Mouse (Mus musculus) testis, adult 10 weeks (tissue): ENCODE results near the gene Praf2. TPM values are rescaled to one million over a fixed set of nuclear protein-coding genes. Genes with fewer than 3 reads are reported as not detected.

Experiments
- polyA plus RNA-seq: library from polyadenylated mRNA; stranded (reverse); fragments of 350-450 nt; fragmentation: Illumina TruSeq; extraction: RNeasy Lipid Tissue Mini Kit (QIAGEN cat#74804); gene quantifications from one replicate; pipeline ENCODE4 v1.2.3, GENCODE M21; 2014; ENCODE audit warnings: low read depth, low replicate concordance

The Praf2 gene
- 0.57 TPM for polyA plus RNA-seq

DNA sequence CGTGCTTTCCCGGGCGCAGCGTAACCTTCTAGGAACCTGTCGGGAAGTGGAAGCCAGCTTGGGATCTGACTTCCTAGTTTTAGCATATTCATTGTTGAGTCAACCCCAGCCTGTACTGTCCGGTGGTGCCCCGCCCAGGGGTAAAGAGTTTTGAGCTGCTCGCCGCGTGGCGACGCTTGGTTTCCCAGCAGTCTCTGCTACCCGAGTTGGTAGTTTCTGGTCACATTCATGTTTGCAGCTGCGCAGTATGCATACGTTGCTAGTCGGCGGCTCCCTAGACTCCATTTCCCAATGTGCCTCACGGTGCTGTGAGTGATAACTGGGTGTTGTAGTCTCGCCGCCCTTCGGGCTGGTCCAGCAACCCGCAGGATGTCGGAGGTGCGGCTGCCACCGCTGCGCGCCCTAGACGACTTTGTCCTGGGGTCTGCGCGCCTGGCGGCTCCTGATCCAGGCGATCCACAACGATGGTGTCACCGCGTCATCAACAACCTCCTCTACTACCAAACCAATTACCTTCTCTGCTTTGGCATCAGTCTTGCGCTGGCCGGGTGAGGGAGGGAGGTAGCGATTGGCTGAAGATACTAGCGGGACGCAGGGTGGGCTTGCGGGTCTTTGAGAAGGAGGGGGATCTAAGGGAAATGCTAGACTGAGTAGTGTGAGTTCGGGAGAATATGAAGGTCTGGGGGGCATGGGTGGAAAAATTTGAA lies at the start of gene Praf2:
Praf2 (plus strand) TSS at position 225 of the 707 bp plus-strand sequence.

GRCm38 (mm10) chrX:7680864-7681263 lies 47.4 kb upstream of the Praf2 start, which contains the start of gene Magix:
Magix (minus strand) TSS chrX:7681251.

GRCm38 (mm10) chrX:7696954-7697381 lies 31.3 kb upstream of the Praf2 start, which contains the start of gene Gpkow:
Gpkow (plus strand) TSS chrX:7697131.

DNA sequence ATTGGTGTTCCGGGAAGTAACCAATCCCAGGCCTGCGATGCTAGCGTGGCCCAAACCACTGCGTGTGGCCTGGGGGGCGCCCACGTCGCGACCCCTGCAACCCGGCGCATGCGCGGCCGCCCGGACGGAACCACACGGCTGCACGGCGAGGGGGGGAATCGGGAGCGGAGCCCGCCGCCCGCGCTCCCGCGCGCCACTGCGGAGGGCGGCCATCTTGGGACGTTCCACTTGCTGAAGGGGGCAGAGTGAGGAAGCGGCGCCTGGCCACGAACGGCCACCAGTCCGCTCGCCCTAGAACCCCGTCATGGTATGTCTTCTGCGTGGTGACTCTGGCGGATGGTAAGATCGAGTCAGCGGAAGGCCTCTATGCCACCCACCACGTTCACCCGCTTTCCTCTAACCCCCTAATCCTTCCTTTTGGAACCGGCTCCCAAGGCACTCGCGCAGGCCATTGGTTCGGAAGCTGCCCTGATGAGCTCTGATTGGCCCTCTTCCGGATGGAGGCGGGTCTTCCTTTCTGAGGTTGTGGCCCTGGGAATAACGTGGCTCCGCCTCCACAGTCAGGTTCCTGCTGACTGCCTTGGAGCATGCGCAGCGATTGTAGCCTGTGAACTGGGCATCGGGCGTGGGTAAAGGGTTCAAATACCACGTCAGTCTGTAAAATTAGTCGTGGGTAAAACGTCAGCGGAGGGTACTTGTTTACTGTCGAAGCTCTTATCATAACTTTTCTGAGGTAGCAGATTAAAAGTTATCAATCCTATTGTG lies 13.9 kb upstream of the Praf2 start, which contains the start of gene Wdr45:
Wdr45 (plus strand) TSS at position 199 of the 765 bp plus-strand sequence.

GRCm38 (mm10) chrX:7721514-7722281 lies 6.5 kb upstream of the Praf2 start, which contains the start of gene Gm45208:
Gm45208 (plus strand) TSS chrX:7722245.

DNA sequence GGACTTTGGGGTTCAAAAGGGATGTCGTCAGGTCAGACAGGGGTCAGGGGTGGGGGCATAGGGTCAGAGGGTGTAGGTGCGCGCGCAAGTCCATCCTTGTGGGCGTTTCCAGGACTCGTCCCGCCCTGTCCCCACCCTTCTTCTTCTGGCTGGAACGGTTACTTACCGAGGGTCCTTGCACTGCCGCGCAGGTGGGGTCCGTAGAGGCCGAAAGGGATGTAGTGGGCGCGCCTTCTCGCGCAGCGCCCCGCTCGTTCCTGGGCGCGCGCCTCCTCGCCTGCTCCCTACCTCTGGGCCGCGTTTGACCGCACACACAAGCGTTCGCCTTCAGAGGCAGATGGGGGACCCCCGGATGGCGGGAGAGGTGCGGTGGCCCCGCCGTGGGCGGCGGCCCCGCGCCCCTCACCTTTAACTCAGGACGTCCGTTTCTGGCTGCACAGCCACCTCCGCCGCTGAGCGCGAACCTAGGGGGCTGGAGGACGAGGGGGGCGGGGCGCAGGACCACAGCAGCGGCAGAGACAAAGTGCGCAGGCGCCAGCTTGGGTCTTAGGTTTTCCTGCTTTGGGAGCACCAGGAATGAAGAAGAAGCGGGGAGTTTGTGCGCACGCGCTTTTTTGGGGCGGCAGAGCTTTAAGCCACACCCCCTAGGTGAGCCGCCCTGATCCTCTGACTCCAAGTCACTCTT lies 22.3 kb downstream of the Praf2 start, which contains the start of gene Ccdc120:
Ccdc120 (minus strand) TSS at position 474 of the 685 bp plus-strand sequence.

DNA sequence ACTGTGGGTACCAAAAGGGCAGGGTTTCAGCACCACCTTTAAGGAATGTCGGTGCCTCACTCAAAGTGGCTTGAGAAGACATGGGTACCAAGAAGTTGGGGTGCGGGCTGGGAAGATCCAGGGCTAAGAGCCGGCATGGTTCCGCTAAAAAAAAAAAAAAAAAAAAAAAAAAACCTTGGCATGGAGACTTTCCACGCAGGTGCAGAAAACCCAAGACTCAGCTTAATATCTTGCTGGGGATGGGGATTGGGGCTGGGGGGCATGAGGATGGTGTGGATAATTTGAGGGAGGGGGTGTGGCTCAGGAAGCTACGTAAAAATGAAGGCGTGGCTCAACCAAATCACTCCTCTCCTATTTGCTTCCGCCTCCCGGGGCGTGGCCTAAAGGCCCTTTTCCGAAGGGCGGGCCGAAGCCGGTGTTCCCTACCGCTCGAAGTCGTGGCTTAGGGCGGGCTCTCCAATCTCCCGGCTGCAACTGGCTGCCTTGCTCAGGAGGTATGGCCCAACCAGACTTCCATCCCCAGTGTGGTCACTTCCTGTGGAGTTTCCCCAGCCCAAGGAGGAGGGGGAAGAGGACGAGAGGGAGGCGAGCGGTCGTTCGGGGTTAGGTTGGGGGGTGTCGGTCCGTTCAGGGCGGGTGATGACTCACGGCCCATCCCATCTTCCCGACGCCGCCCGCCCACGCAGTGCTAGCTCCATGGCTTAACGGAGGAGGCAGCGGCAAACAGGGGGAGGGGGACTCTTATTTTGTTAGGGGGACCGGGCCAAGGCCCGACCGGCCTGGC lies 34.1 kb downstream of the Praf2 start, which contains the start of gene Tfe3:
Tfe3 (plus strand) TSS at position 424 of the 784 bp plus-strand sequence.

Other genes with a start within 250 kb of the Praf2 start
- not detected for gene Foxp3, start 154.8 kb upstream of the Praf2 start, polyA plus RNA-seq
- 1.6 TPM for gene Ppp1r3f, start 154.2 kb upstream of the Praf2 start, polyA plus RNA-seq
- gene Ccdc22, start 122.9 kb upstream of the Praf2 start, polyA plus RNA-seq: 0.13 TPM
- gene Cacna1f, start 121.4 kb upstream of the Praf2 start, polyA plus RNA-seq: not detected
- gene Syp, start 90.0 kb upstream of the Praf2 start, polyA plus RNA-seq: 0.15 TPM
- gene Prickle3, start 71.2 kb upstream of the Praf2 start, polyA plus RNA-seq: 0.69 TPM
- 3.8 TPM for gene Plp2, start 57.0 kb upstream of the Praf2 start, polyA plus RNA-seq
- gene Magix, start 47.2 kb upstream of the Praf2 start, polyA plus RNA-seq: not detected
- gene Gpkow, start 31.3 kb upstream of the Praf2 start, polyA plus RNA-seq: 14.2 TPM
- 1.1 TPM for gene Wdr45, start 14.1 kb upstream of the Praf2 start, polyA plus RNA-seq
- not detected for gene Gm45208, start 6.2 kb upstream of the Praf2 start, polyA plus RNA-seq
- 0.25 TPM for gene Ccdc120, start 22.5 kb downstream of the Praf2 start, polyA plus RNA-seq
- gene Tfe3, start 34.1 kb downstream of the Praf2 start, polyA plus RNA-seq: 8.1 TPM
- gene Gripap1, start 61.3 kb downstream of the Praf2 start, polyA plus RNA-seq: 10.5 TPM
- gene Kcnd1, start 93.8 kb downstream of the Praf2 start, polyA plus RNA-seq: 0.41 TPM
- gene Otud5, start 112.9 kb downstream of the Praf2 start, polyA plus RNA-seq: 12.9 TPM
- 3.4 TPM for gene Pim2, start 149.8 kb downstream of the Praf2 start, polyA plus RNA-seq
- gene Slc35a2, start 155.6 kb downstream of the Praf2 start, polyA plus RNA-seq: 1.7 TPM
- gene Pqbp1, start 170.8 kb downstream of the Praf2 start, polyA plus RNA-seq: 2.6 TPM
- 1.5 TPM for gene Timm17b, start 170.9 kb downstream of the Praf2 start, polyA plus RNA-seq
- not detected for gene Gm10491, start 179.4 kb downstream of the Praf2 start, polyA plus RNA-seq
- not detected for gene Gm10490, start 181.1 kb downstream of the Praf2 start, polyA plus RNA-seq
- not detected for gene Pcsk1n, start 191.4 kb downstream of the Praf2 start, polyA plus RNA-seq
- 0.20 TPM for gene Eras, start 200.2 kb downstream of the Praf2 start, polyA plus RNA-seq
- gene Hdac6, start 219.4 kb downstream of the Praf2 start, polyA plus RNA-seq: 9.8 TPM
- gene Gata1, start 249.6 kb downstream of the Praf2 start, polyA plus RNA-seq: 3.4 TPM